Mouse (Mus musculus) C2C12 (cell line): ENCODE measurements around the gene Cadm1. TPM values are rescaled to one million over a fixed set of nuclear protein-coding genes. Genes with fewer than 3 reads are reported as not detected.
A peak's percentile ranks its signal among the peaks of the same experiment; 100 is the strongest.

Experiments
- H3K27me3 ChIP-seq: one replicate; pipeline ENCODE4 v1.6.1; 2011; ENCODE audit not compliant: control insufficient read depth, insufficient read depth, insufficient read length
- H3K36me3 ChIP-seq: one replicate; pipeline ENCODE4 v1.6.1; 2011; ENCODE audit not compliant: control insufficient read depth, insufficient read depth
- H3K4me3 ChIP-seq: one replicate; pipeline ENCODE4 v1.5.1; 2011; ENCODE audit warnings: mild to moderate bottlenecking, control low read depth; ENCODE audit not compliant: poor library complexity, insufficient read depth, severe bottlenecking
- H3K79me2 ChIP-seq: one replicate; pipeline ENCODE4 v1.6.1; 2011; ENCODE audit not compliant: control insufficient read depth, insufficient read depth
- H3K79me3 ChIP-seq: one replicate; pipeline ENCODE4 v1.6.1; 2011; ENCODE audit warnings: low read depth, control low read depth
- H3ac ChIP-seq: one replicate; pipeline ENCODE3; 2011; ENCODE audit warnings: low read depth; ENCODE audit not compliant: control insufficient read depth, insufficient read length
- CEBPB ChIP-seq: IDR thresholded peaks from one replicate; pipeline ENCODE4 v1.6.1; 2011; ENCODE audit warnings: low read depth, mild to moderate bottlenecking, control low read depth, moderate library complexity
- CTCF ChIP-seq: IDR thresholded peaks from one replicate; pipeline ENCODE4 v1.5.1; 2011; ENCODE audit not compliant: control insufficient read depth, insufficient read depth, insufficient read length
- FOSL1 ChIP-seq: IDR thresholded peaks from one replicate; pipeline ENCODE4 v1.8.0; 2011; ENCODE audit warnings: mild to moderate bottlenecking, low read length; ENCODE audit not compliant: poor library complexity, insufficient read depth, severe bottlenecking
- MAX ChIP-seq: IDR thresholded peaks from one replicate; pipeline ENCODE4 v1.6.1; 2011; ENCODE audit warnings: mild to moderate bottlenecking, control low read depth
- MYOD1 ChIP-seq: IDR thresholded peaks from one replicate; pipeline ENCODE4 v1.6.1; 2011; ENCODE audit warnings: low read depth; ENCODE audit not compliant: control insufficient read depth, insufficient read length
- MYOG ChIP-seq: IDR thresholded peaks from one replicate; pipeline ENCODE4 v1.6.1; 2011; ENCODE audit not compliant: control insufficient read depth, insufficient read length; ENCODE audit errors: extremely low read depth
- USF1 ChIP-seq: IDR thresholded peaks from one replicate; pipeline ENCODE4 v1.6.1; 2011; ENCODE audit warnings: low read depth, mild to moderate bottlenecking, control low read depth, moderate library complexity
- polyA plus RNA-seq: library from polyadenylated mRNA; unstranded; fragments of >200 nt; fragmentation: generic; extraction: Trizol; gene quantifications from one replicate; pipeline ENCODE4 v1.2.1, GENCODE M21; 2012; ENCODE audit warnings: missing spikeins

Cadm1 gene
- polyA plus RNA-seq, 1 experiment: 41.8 TPM

DNA sequence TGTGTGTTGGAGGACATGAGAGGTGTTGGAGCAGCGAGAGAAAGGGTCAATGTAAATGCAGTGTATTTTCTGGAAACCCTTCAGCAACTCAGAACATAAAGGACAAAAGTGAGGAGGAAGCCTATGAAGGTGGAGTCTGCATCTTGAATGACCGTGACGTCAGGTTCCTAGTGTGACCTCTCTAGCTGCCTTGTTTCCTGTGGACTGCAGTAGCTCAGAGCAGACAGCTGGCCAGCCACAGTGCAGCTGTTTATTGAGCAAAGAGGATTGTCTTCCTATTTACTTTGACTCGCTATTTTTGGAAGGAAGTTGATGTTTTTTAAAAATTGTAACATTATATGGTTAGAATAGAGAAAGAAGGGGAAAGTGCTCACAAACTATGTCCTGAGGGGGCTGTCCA is 112.7 kb downstream of the Cadm1 start:
- peaks cover 92% of the 10 kb centered on the region for H3K79me2 ChIP-seq
- no peaks in the 10 kb centered on the region for H3K27me3 ChIP-seq
- peaks cover 30% of the 10 kb centered on the region for H3K79me3 ChIP-seq
- H3K4me3 ChIP-seq: no peak overlapping the region
- peaks cover 6% of the 10 kb centered on the region for H3K36me3 ChIP-seq
- TF ChIP-seq CTCF (no peak), MYOD1 (peak; percentile 67)
- no peak overlapping the region for H3ac ChIP-seq

DNA sequence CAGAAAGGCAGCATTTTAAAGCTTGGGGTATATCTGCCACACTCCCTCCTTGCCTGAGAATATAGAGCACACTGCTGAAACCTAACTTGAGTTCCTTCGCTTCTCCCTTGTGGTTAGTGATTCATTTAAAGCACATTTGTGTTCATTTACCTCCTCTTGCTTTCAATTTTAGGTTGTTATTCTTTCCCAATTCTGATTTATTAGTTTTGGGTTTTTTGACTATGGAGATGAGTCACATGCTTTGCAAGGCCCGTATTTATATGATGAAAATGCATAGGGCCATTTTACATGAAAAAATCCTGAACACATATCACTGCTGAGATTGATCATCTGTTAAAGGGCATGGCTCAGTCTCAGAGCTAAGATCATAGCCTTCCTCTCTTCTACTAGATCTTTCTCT is 115.1 kb downstream of the Cadm1 start:
- Histone ChIP-seq H3K27me3 (no peaks in the 10 kb centered on the region), H3K79me2 (peaks cover 92% of the 10 kb centered on the region), H3ac (no peak overlapping the region), H3K79me3 (peaks cover 38% of the 10 kb centered on the region), H3K36me3 (peaks cover 5% of the 10 kb centered on the region), H3K4me3 (no peak overlapping the region)
- peak; percentile 61 for TF ChIP-seq CEBPB
- no peak for TF ChIP-seq CTCF
- peak; percentile 60 for TF ChIP-seq FOSL1
- peak; percentile 33 for TF ChIP-seq MAX
- peak; percentile 37 for TF ChIP-seq USF1
- no peak for TF ChIP-seq MYOG
- no peak for TF ChIP-seq MYOD1

DNA sequence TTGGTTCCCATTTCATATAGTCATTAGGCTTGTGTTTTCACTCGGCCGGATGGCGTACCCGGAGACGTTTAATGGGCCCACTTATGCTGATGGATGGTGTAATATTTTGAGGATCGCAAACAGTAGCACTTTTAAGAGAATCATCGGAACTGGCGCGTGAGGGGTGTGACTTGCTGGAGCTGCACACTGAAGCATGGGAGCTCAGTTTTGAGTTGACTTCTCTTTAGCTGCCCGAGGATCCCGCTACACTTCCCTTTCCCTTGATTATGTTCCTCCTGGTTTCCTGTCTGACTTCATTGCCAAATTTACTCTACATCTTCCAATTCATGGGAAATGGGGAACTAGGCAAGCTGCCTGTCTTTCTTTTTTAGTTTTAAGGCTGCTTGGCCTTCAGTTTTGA is 121.5 kb downstream of the Cadm1 start:
- H3K4me3 ChIP-seq: no peak overlapping the region
- no peaks in the 10 kb centered on the region for H3K27me3 ChIP-seq
- H3ac ChIP-seq: no peak overlapping the region
- H3K79me3 ChIP-seq: peaks cover 48% of the 10 kb centered on the region
- no peaks in the 10 kb centered on the region for H3K36me3 ChIP-seq
- TF ChIP-seq MAX: no peak
- no peak for TF ChIP-seq CEBPB
- TF ChIP-seq MYOG: no peak
- no peak for TF ChIP-seq CTCF
- no peak for TF ChIP-seq USF1
- no peak for TF ChIP-seq MYOD1
- TF ChIP-seq FOSL1: no peak
- peaks cover 85% of the 10 kb centered on the region for H3K79me2 ChIP-seq

DNA sequence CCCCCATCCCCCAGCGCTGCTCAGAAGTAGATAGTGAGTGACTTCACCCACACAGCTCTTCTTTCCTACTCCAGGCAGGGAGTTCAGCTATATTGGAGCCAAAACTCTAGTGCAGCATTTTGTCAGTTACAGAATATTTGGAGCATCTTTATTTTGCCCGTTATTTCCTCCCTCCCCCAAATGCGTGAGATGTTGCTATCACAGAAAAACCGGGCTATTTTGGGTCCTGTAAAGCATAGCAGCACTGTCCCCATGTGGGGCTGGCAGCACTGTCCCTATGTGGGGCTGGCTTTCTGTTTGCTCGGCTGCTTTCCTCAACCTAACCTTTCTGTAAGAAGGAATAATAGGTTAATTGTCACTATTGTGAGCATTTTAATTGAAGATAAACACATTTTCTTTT is 122.2 kb downstream of the Cadm1 start:
- no peak overlapping the region for H3K4me3 ChIP-seq
- H3K36me3 ChIP-seq: no peaks in the 10 kb centered on the region
- no peaks in the 10 kb centered on the region for H3K27me3 ChIP-seq
- no peak for TF ChIP-seq MYOD1
- no peak for TF ChIP-seq FOSL1
- TF ChIP-seq CEBPB: no peak
- TF ChIP-seq CTCF: no peak
- no peak for TF ChIP-seq MYOG
- no peak for TF ChIP-seq USF1
- TF ChIP-seq MAX: no peak
- peaks cover 46% of the 10 kb centered on the region for H3K79me3 ChIP-seq
- no peak overlapping the region for H3ac ChIP-seq
- peaks cover 77% of the 10 kb centered on the region for H3K79me2 ChIP-seq

DNA sequence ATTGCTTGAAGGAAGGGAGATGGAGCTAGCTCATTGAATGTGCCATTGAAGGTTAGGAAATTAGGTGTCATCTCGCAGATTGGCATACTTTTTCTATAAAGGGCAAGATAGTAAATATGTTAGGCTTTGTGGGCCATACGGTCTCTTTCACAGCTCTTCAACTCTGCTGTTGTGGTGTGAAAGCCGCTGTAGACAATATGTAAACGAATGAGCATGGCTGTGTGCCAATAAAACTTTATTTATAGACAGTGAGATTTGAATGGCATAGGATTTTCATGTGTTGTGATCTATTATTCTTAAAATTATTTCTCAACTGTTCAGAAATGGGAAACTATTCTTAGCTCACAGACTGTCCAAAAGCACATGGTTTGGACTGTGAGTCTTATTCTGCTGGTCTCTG is 123.0 kb downstream of the Cadm1 start:
- TF ChIP-seq FOSL1 (no peak), MYOD1 (no peak), MYOG (no peak), USF1 (no peak), CTCF (no peak), CEBPB (no peak), MAX (no peak)
- H3K79me2 ChIP-seq: peaks cover 70% of the 10 kb centered on the region
- no peaks in the 10 kb centered on the region for H3K36me3 ChIP-seq
- no peak overlapping the region for H3K4me3 ChIP-seq
- peaks cover 44% of the 10 kb centered on the region for H3K79me3 ChIP-seq
- H3K27me3 ChIP-seq: no peaks in the 10 kb centered on the region
- H3ac ChIP-seq: no peak overlapping the region

DNA sequence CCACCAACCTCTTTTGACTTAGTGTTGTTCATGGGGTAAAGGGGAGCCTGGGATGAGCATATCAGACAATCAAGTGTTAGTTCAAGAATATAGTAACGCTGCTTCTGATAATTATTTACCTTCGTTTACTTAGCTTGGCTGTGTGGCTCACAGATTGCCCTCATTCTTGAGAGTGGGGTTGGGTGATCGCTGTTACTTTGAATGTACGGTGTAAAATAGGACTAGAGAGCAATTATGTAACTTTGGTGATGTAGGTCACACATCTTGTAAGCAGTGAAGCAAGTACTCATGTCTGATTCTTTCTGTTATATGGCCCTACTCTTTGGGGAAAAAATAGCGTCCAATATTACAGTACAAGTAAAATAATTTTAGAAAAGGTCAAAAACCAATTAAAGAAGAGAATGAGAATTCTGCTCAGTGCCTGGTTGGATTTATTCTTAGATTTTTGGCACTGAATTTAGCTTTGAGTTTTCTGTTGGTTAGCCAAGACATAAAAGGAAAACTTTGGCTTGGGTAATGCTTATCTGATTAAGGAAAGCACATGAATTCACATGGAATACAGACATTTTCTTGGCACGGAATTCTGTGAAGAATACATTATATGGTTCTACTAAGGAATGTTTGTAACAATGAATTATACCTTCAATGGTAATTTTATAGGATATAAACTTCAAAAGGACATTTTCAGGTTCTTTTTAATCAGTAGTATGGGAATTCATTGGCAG is 129.6 kb downstream of the Cadm1 start:
- Histone ChIP-seq H3K36me3 (peaks cover 6% of the 10 kb centered on the region), H3K79me2 (peaks cover 48% of the 10 kb centered on the region), H3K4me3 (no peak overlapping the region), H3K27me3 (no peaks in the 10 kb centered on the region), H3K79me3 (peaks cover 13% of the 10 kb centered on the region), H3ac (no peak overlapping the region)
- no peak for TF ChIP-seq MYOD1
- TF ChIP-seq CEBPB: no peak
- no peak for TF ChIP-seq MYOG
- no peak for TF ChIP-seq CTCF
- no peak for TF ChIP-seq FOSL1
- no peak for TF ChIP-seq USF1
- no peak for TF ChIP-seq MAX
